8 mouse cellular contexts compared by ENCODE assay signal in the genomic region with DNA sequence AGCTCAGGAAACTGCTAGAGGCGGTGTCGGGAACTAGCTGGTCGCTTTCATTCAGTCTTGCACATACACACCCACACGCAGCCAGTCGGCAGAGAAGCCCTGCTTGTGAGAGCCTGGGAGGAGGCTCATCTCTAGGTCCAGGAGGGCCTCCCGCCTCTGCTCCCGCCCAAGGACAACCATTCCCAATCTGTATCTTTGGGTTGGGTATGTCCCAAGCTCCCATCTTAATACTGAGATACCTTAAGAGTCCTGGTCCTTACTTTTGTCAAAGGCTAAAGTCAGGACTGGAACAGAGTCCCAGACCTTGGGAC. TPM values are rescaled to one million over a fixed set of nuclear protein-coding genes. Genes with fewer than 3 reads are reported as not detected.
A peak's percentile ranks its signal among the peaks of the same experiment; 100 is the strongest.
DNase-seq lines count a peak whose midpoint lies in the region; ATAC-seq and TF ChIP-seq lines count a peak whose summit lies in the region.

No protein-coding gene starts in this region.

- no peak for ATAC-seq in hindbrain, embryonic 11.5 days (ENCODE audit: low FRiP score)
- no peak for ATAC-seq in stomach, embryonic 15.5 days (ENCODE audit: insufficient read depth, low FRiP score, low read depth)

- peaks cover 19% of the 10 kb centered on the region for H3K4me1 ChIP-seq in hindbrain, embryonic 11.5 days (replicated peaks; ENCODE audit: control insufficient read depth, insufficient read depth, low read length)
- H3K4me1 ChIP-seq in stomach, embryonic 15.5 days: peaks cover 24% of the 10 kb centered on the region

- peak overlapping the region; percentile 74 for H3K4me3 ChIP-seq in layer of hippocampus, adult 2 months
- H3K4me3 ChIP-seq in hindbrain, embryonic 11.5 days (ENCODE audit: low read depth, low read length): peak overlapping the region; percentile 57
- peak overlapping the region; percentile 78 for H3K4me3 ChIP-seq in stomach, embryonic 15.5 days (replicated peaks)

- 4% methylated on average over 7 of the region's 7 CpGs for WGBS in hindbrain, embryonic 11.5 days
- 5% methylated on average over 7 of the region's 7 CpGs for WGBS in stomach, embryonic 15.5 days

- H3K9ac ChIP-seq in hindbrain, embryonic 11.5 days (ENCODE audit: low read depth, low read length): peak overlapping the region; percentile 67
- H3K9ac ChIP-seq in stomach, embryonic 15.5 days: peak overlapping the region; percentile 60

- no peak for TF ChIP-seq CTCF in layer of hippocampus, adult 2 months (conservative IDR thresholded peaks at IDR 0.05)

- peak overlapping the region; percentile 82 for H3K27ac ChIP-seq in layer of hippocampus, adult 2 months
- no peak overlapping the region for H3K27ac ChIP-seq in hindbrain, embryonic 11.5 days (ENCODE audit: low read depth, low read length)
- 0 out of 2 replicates have a peak overlapping the region, but pooled peaks have one; percentile 91 for H3K27ac ChIP-seq in stomach, embryonic 15.5 days

- peaks cover 13% of the 10 kb centered on the region for H3K27me3 ChIP-seq in hindbrain, embryonic 11.5 days (ENCODE audit: control insufficient read depth, insufficient read depth, low read length)
- H3K27me3 ChIP-seq in stomach, embryonic 15.5 days (replicated peaks): no peaks in the 10 kb centered on the region

- H3K9me3 ChIP-seq in hindbrain, embryonic 11.5 days (ENCODE audit: control insufficient read depth, low read length): no peaks in the 10 kb centered on the region
- H3K9me3 ChIP-seq in stomach, embryonic 15.5 days: no peaks in the 10 kb centered on the region

- peak in 1 of 2 experiments; percentile 16 for DNase-seq in layer of hippocampus, adult 2 months (ENCODE audit: low spot score in 2 of 2)
- DNase-seq in layer of hippocampus, adult 9-10 months (ENCODE audit: low spot score): no peak
- DNase-seq in brain, adult 2 months (ENCODE audit: low read depth, low spot score): peak; percentile 75
- DNase-seq in hindbrain, embryonic 11.5 days (ENCODE audit: low spot score): peak; percentile 35
- DNase-seq in lung, postnatal 14 days: peak; percentile 28
- no peak for DNase-seq in yolk sac, embryonic 10.5 days (ENCODE audit: low spot score)
- no peak for DNase-seq in frontal cortex, postnatal 36 days (ENCODE audit: low spot score in 2 of 2)

- peak overlapping the region; percentile 95 for H3K4me2 ChIP-seq in hindbrain, embryonic 11.5 days (replicated peaks; ENCODE audit: low read depth, low read length)
- peak overlapping the region; percentile 97 for H3K4me2 ChIP-seq in stomach, embryonic 15.5 days

- H3K36me3 ChIP-seq in hindbrain, embryonic 11.5 days (ENCODE audit: control insufficient read depth, insufficient read depth, low read length): no peaks in the 10 kb centered on the region
- no peaks in the 10 kb centered on the region for H3K36me3 ChIP-seq in stomach, embryonic 15.5 days

RNA-seq across cellular contexts. Expression of a gene that starts 0.8 kb away (rescaled TPM):
- total RNA-seq in layer of hippocampus, adult 2 months (2021): 10 to 100 TPM; 11.3 to 16.4 TPM
- polyA plus RNA-seq in hindbrain, embryonic 11.5 days (2014; fragmentation: Nextera tagmentation; extraction: Ambion mirVana): 6.6 and 6.9 TPM in 2 replicates
- polyA plus RNA-seq in stomach, embryonic 15.5 days (2015; fragmentation: Nextera tagmentation; extraction: Ambion mirVana): 19.8 and 21.5 TPM in 2 replicates

RNA-seq across cellular contexts. Expression of a gene that starts 0.9 kb away (rescaled TPM):
- 1 to 10 TPM; 1.4 to 2.4 TPM for total RNA-seq in layer of hippocampus, adult 2 months (2021)
- polyA plus RNA-seq in hindbrain, embryonic 11.5 days (2014; fragmentation: Nextera tagmentation; extraction: Ambion mirVana): 0.73 and 1.2 TPM in 2 replicates
- polyA plus RNA-seq in stomach, embryonic 15.5 days (2015; fragmentation: Nextera tagmentation; extraction: Ambion mirVana): 3.6 and 4.3 TPM in 2 replicates

RNA-seq across cellular contexts. Expression of a gene that starts 14.1 kb away (rescaled TPM):
- 10 to 100 TPM; 59.8 to 65.2 TPM for total RNA-seq in layer of hippocampus, adult 2 months (2021)
- 42.5 and 43.7 TPM in 2 replicates for polyA plus RNA-seq in hindbrain, embryonic 11.5 days (2014; fragmentation: Nextera tagmentation; extraction: Ambion mirVana)
- 39.9 and 43.6 TPM in 2 replicates for polyA plus RNA-seq in stomach, embryonic 15.5 days (2015; fragmentation: Nextera tagmentation; extraction: Ambion mirVana)

RNA-seq across cellular contexts. Expression of a gene that starts 30.3 kb away (rescaled TPM):
- 10 to 100 TPM; 41.7 to 48.2 TPM for total RNA-seq in layer of hippocampus, adult 2 months (2021)
- 154 and 156 TPM in 2 replicates for polyA plus RNA-seq in hindbrain, embryonic 11.5 days (2014; fragmentation: Nextera tagmentation; extraction: Ambion mirVana)
- polyA plus RNA-seq in stomach, embryonic 15.5 days (2015; fragmentation: Nextera tagmentation; extraction: Ambion mirVana): 153 and 155 TPM in 2 replicates

RNA-seq across cellular contexts. Expression of a gene that starts 38.8 kb away (rescaled TPM):
- total RNA-seq in layer of hippocampus, adult 2 months (2021): 10 to 100 TPM; 33.7 to 37.3 TPM
- polyA plus RNA-seq in hindbrain, embryonic 11.5 days (2014; fragmentation: Nextera tagmentation; extraction: Ambion mirVana): 108 and 110 TPM in 2 replicates
- polyA plus RNA-seq in stomach, embryonic 15.5 days (2015; fragmentation: Nextera tagmentation; extraction: Ambion mirVana): 95.8 and 102 TPM in 2 replicates

Comparison
In these comparisons a context has a peak if more than half of its experiments do, and no peak if none do; other contexts are left out.
1. DNase-seq: peak in brain, adult 2 months (single experiment), hindbrain, embryonic 11.5 days (single experiment) and lung, postnatal 14 days (single experiment); none in layer of hippocampus, adult 9-10 months (single experiment), yolk sac, embryonic 10.5 days (single experiment) and frontal cortex, postnatal 36 days (0 of 2).
2. Peak in every context shown above with its lines, with median percentiles within 50 percentile points of each other: H3K4me3 ChIP-seq.